Mouse (Mus musculus): ENCODE measurements around the gene Ccdc186. TPM values are rescaled to one million over a fixed set of nuclear protein-coding genes. Genes with fewer than 3 reads are reported as not detected.

Ccdc186 gene
- polyA plus RNA-seq, 1 experiment from 2014 or later, result 28.0 TPM

DNA sequence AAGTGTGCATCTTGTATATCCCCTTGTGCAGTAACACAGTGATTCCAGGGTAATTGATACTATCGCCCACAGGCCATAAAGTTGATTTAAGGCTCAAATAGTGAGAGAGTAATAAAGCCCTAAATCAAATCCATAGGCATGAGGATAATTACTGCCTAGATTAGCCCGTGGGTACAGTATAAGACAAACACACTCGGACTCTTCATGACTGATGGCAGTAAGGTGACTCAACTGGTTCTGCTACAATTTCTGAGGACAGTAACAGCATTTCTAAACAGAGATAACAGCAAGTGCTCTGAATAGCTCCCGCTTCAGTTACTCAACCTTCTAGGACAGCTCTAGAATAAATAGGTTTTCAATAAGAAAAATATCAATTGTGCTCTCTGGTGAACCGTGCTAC is 14.9 kb downstream of the Ccdc186 start:
- no peak for ATAC-seq (ENCODE audit: low read depth)
- H3K36me3 ChIP-seq (ENCODE audit: control insufficient read depth, insufficient read depth, low read length), result peaks cover 22% of the 10 kb centered on the region
- peaks cover 8% of the 10 kb centered on the region for H3K4me1 ChIP-seq (replicated peaks; ENCODE audit: control insufficient read depth, insufficient read depth, low read length)

DNA sequence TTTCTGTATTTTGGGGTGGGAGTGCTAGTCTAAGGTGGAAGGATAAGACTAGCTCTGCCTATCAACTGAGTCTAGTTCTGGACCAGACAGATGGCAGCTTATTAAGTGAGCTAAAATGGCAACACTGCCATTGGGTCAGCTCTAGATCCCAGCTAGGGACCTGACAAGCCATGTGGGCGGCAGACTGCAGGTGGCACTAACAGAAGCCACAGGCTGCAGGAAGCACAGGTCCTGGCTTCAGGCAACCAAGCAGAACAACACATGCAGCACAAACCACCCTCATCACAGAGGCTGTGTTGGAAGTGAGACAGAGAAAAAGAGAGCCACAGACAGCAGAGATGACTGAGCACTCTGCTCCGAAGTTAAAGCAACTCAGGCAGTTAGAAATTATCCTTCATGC is 16.6 kb downstream of the Ccdc186 start:
- no peak overlapping the region for H3K4me3 ChIP-seq (ENCODE audit: low read length)
- H3K4me1 ChIP-seq (replicated peaks; ENCODE audit: control insufficient read depth, insufficient read depth, low read length), result peaks cover 8% of the 10 kb centered on the region
- H3K4me2 ChIP-seq (ENCODE audit: low read depth, low read length), result no peak overlapping the region
- ATAC-seq (ENCODE audit: low read depth), result no peak
- no peaks in the 10 kb centered on the region for H3K27me3 ChIP-seq (ENCODE audit: control insufficient read depth, insufficient read depth, low read depth, low read length)
- H3K9me3 ChIP-seq (ENCODE audit: control insufficient read depth, low read length), result no peaks in the 10 kb centered on the region
- no peak overlapping the region for H3K9ac ChIP-seq (ENCODE audit: low read length)
- peaks cover 33% of the 10 kb centered on the region for H3K36me3 ChIP-seq (ENCODE audit: control insufficient read depth, insufficient read depth, low read length)
- H3K27ac ChIP-seq (ENCODE audit: low read length), result no peak overlapping the region
- 85% methylated on average over 2 of the region's 2 CpGs for WGBS

More for the DNA sequence above, 14.9 kb downstream of the Ccdc186 start:
- no peak overlapping the region for H3K4me3 ChIP-seq (ENCODE audit: low read length)
- no peak overlapping the region for H3K27ac ChIP-seq (ENCODE audit: low read length)
- no peak overlapping the region for H3K4me2 ChIP-seq (ENCODE audit: low read depth, low read length)
- no peak overlapping the region for H3K9ac ChIP-seq (ENCODE audit: low read length)
- WGBS, result 55% methylated on average over 5 of the region's 5 CpGs
- H3K9me3 ChIP-seq (ENCODE audit: control insufficient read depth, low read length), result no peaks in the 10 kb centered on the region
- H3K27me3 ChIP-seq (ENCODE audit: control insufficient read depth, insufficient read depth, low read depth, low read length), result no peaks in the 10 kb centered on the region

DNA sequence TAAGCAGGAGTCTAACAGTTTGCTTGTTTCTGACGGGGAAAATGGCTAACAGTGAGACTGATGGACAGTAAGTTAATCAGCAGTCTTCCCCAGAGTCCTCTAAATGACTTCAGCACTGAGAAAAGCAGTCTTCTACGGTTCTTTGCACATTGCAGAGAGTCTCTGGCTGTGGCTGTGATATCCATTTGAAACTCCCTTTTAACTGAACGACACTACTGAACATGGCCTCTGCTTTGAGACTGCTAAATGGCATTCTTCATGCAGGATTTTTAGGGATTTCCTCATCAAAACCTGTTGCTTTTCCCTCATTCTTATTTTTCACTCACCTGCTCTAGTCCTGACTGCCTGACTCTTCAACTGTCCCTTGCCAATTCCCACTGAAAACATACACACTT is 19.6 kb downstream of the Ccdc186 start:
- WGBS, result 86% methylated on average over 3 of the region's 3 CpGs
- Histone ChIP-seq H3K27ac (ENCODE audit: low read length) (peak overlapping the region; percentile 69; the same call in 1 of the 2 replicates), H3K36me3 (ENCODE audit: control insufficient read depth, insufficient read depth, low read length) (peaks cover 40% of the 10 kb centered on the region)

DNA sequence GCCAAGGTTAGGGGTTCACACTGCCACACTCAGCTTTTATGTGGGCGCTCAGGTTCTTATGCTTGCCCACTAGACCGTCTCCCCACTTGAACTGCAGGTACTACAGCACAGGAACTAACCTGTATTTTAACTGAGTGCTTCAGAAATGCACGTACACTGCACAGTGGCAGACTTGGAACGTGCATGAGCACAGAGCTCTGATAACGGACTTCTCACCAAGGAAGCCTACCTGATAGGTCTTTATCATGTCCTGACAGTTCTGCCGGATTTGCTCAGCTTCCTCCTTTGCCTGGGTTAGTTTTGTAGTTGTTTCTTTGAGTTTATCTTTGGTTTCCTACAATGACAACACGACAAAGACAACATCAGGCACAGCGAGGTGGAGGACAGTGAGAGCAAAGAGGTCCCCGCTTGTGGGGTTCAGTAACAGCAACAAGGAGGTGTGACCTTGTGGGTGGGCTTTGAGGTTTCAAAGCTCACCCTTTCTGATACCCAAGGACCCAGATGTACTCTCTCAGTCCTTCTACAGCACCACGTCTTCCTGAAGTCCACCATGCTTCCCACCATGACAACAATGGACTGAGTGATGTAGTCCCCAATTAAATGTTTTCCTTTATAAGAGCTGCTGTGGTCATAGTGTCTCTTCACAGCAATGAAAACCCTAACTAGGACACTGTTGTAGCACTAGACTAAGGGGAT is 20.2 kb downstream of the Ccdc186 start:
- peak overlapping the region; percentile 69 for H3K27ac ChIP-seq (ENCODE audit: low read length)
- 66% methylated on average over 10 of the region's 10 CpGs for WGBS
- no peak overlapping the region for H3K4me3 ChIP-seq (ENCODE audit: low read length)
- no peak overlapping the region for H3K9ac ChIP-seq (ENCODE audit: low read length)
- ATAC-seq (ENCODE audit: low read depth), result peak; percentile 84
- H3K9me3 ChIP-seq (ENCODE audit: control insufficient read depth, low read length), result no peaks in the 10 kb centered on the region
- no peak overlapping the region for H3K4me2 ChIP-seq (ENCODE audit: low read depth, low read length)
- H3K27me3 ChIP-seq (ENCODE audit: control insufficient read depth, insufficient read depth, low read depth, low read length), result no peaks in the 10 kb centered on the region
- peaks cover 41% of the 10 kb centered on the region for H3K36me3 ChIP-seq (ENCODE audit: control insufficient read depth, insufficient read depth, low read length)
- H3K4me1 ChIP-seq (replicated peaks; ENCODE audit: control insufficient read depth, insufficient read depth, low read length), result peaks cover 8% of the 10 kb centered on the region

More for the DNA sequence above, 19.6 kb downstream of the Ccdc186 start:
- Histone ChIP-seq H3K9me3 (ENCODE audit: control insufficient read depth, low read length) (no peaks in the 10 kb centered on the region), H3K4me1 (replicated peaks; ENCODE audit: control insufficient read depth, insufficient read depth, low read length) (peaks cover 8% of the 10 kb centered on the region), H3K27me3 (ENCODE audit: control insufficient read depth, insufficient read depth, low read depth, low read length) (no peaks in the 10 kb centered on the region), H3K4me3 (ENCODE audit: low read length) (no peak overlapping the region), H3K9ac (ENCODE audit: low read length) (no peak overlapping the region), H3K4me2 (ENCODE audit: low read depth, low read length) (no peak overlapping the region)
- no peak for ATAC-seq (ENCODE audit: low read depth)

DNA sequence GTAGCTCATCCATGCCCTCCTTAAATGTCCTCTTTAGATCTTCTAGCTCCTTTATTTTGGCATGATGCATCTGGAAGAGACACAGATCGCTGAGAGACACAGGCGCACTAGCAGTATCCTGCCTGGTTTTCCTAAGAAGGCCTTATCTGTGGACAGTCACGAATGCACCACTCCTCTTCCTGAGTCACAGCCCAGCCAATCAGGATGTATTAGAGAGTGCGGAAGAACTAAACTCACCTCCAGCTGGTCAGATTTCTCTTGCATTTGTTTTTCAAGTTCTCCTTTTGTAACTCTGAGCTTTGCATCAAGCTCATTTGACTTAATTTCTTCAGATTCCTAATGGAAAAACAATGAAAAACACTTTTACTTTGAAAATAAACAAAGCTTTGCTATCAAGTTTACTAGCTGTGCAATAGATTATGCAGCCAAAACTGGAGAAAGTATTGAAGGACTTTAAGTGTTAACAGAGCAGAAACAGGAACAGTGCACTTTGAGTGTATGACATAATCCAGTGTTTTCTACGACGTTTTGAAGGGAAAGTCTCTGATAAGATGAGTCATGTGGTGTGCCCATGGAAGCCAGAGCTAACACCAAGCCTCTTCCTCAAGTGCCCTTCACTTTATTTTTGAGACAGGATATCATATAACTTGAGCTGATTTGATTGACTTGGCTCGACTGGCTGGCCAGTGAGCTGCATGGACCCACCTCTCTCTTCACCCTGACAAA is 20.9 kb downstream of the Ccdc186 start:
- Histone ChIP-seq H3K4me1 (replicated peaks; ENCODE audit: control insufficient read depth, insufficient read depth, low read length) (peaks cover 8% of the 10 kb centered on the region), H3K36me3 (ENCODE audit: control insufficient read depth, insufficient read depth, low read length) (peaks cover 47% of the 10 kb centered on the region), H3K4me2 (ENCODE audit: low read depth, low read length) (no peak overlapping the region), H3K27ac (ENCODE audit: low read length) (peak overlapping the region; percentile 69), H3K9ac (ENCODE audit: low read length) (no peak overlapping the region), H3K27me3 (ENCODE audit: control insufficient read depth, insufficient read depth, low read depth, low read length) (no peaks in the 10 kb centered on the region), H3K4me3 (ENCODE audit: low read length) (no peak overlapping the region), H3K9me3 (ENCODE audit: control insufficient read depth, low read length) (no peaks in the 10 kb centered on the region)
- peak; percentile 76 for ATAC-seq (ENCODE audit: low read depth)
- 51% methylated on average over 7 of the region's 7 CpGs for WGBS

DNA sequence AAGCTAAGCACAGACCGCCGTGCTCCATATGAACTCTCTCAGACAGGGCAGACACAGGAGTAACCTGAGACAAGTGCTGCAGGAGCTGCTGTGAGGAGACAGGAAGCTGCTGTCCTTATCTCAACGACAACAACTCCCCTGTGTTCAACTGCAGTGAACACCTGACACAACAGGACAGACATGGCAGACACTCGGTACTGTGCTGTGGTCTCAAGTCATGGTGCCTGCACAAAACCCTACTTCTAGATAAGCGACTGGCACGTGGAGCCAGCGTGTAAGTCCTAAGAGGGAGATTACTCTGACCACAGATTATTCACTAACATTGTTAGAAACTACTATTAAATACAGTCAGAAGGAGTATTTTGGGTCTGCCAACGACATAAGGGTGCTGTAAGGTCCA is 21.8 kb downstream of the Ccdc186 start:
- ATAC-seq (ENCODE audit: low read depth), result no peak
- no peak overlapping the region for H3K4me2 ChIP-seq (ENCODE audit: low read depth, low read length)
- H3K36me3 ChIP-seq (ENCODE audit: control insufficient read depth, insufficient read depth, low read length), result peaks cover 47% of the 10 kb centered on the region
- H3K9ac ChIP-seq (ENCODE audit: low read length), result no peak overlapping the region
- no peak overlapping the region for H3K27ac ChIP-seq (ENCODE audit: low read length)
- H3K27me3 ChIP-seq (ENCODE audit: control insufficient read depth, insufficient read depth, low read depth, low read length), result no peaks in the 10 kb centered on the region
- peaks cover 8% of the 10 kb centered on the region for H3K4me1 ChIP-seq (replicated peaks; ENCODE audit: control insufficient read depth, insufficient read depth, low read length)
- no peak overlapping the region for H3K4me3 ChIP-seq (ENCODE audit: low read length)
- WGBS, result 59% methylated on average over 8 of the region's 8 CpGs
- H3K9me3 ChIP-seq (ENCODE audit: control insufficient read depth, low read length), result no peaks in the 10 kb centered on the region

DNA sequence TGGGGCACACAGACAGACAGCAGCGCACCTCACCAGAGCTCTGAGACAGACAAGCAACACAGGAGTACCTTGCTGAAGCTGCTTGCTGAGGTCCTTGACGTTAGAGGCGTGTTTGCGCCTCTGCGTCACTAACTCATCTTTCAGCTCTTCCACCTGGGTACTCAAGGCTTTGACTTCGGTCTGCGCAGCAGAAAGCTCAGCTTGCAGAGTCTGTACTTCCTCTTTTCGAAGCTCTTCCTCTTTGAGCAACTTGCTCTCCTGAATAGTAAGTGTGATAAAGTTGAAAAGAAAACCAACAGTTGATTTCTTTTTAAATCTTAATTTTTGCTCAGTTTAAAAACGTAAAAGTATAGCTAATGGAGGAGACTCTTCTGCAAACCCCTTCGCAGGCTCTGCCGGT is 24.6 kb downstream of the Ccdc186 start:
- no peak overlapping the region for H3K9ac ChIP-seq (ENCODE audit: low read length)
- ATAC-seq (ENCODE audit: low read depth), result no peak

DNA sequence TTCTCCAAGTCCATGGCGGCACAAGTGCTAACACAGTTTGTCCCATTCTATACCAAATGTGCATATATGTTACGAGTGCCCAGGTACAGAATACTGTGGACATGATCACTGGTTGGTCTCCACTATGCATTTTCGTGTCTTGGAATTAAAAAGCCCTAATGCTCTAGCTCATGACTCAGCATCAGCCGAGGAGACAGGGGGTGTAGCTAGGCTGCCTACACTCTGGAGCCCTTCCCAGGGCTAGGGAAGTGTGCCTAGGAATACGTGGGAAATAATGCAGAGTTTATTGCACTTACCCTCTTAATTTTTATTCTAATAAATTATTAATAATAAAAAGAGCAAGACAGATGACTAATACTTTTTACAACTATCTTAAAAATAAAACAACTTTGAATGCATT is 33.0 kb downstream of the Ccdc186 start:
- Histone ChIP-seq H3K4me3 (ENCODE audit: low read length) (no peak overlapping the region), H3K9me3 (ENCODE audit: control insufficient read depth, low read length) (no peaks in the 10 kb centered on the region), H3K27me3 (ENCODE audit: control insufficient read depth, insufficient read depth, low read depth, low read length) (no peaks in the 10 kb centered on the region), H3K4me1 (replicated peaks; ENCODE audit: control insufficient read depth, insufficient read depth, low read length) (no peaks in the 10 kb centered on the region), H3K36me3 (ENCODE audit: control insufficient read depth, insufficient read depth, low read length) (peaks cover 38% of the 10 kb centered on the region), H3K4me2 (ENCODE audit: low read depth, low read length) (no peak overlapping the region), H3K27ac (ENCODE audit: low read length) (no peak overlapping the region), H3K9ac (ENCODE audit: low read length) (no peak overlapping the region)
- 91% methylated on average over 5 of the region's 5 CpGs for WGBS
- no peak for ATAC-seq (ENCODE audit: low read depth)

More for the DNA sequence above, 24.6 kb downstream of the Ccdc186 start:
- no peak overlapping the region for H3K27ac ChIP-seq (ENCODE audit: low read length)
- no peaks in the 10 kb centered on the region for H3K27me3 ChIP-seq (ENCODE audit: control insufficient read depth, insufficient read depth, low read depth, low read length)
- no peaks in the 10 kb centered on the region for H3K9me3 ChIP-seq (ENCODE audit: control insufficient read depth, low read length)
- no peak overlapping the region for H3K4me2 ChIP-seq (ENCODE audit: low read depth, low read length)
- H3K4me1 ChIP-seq (replicated peaks; ENCODE audit: control insufficient read depth, insufficient read depth, low read length), result peaks cover 8% of the 10 kb centered on the region
- 84% methylated on average over 11 of the region's 11 CpGs for WGBS
- H3K4me3 ChIP-seq (ENCODE audit: low read length), result no peak overlapping the region
- H3K36me3 ChIP-seq (ENCODE audit: control insufficient read depth, insufficient read depth, low read length), result peaks cover 62% of the 10 kb centered on the region

DNA sequence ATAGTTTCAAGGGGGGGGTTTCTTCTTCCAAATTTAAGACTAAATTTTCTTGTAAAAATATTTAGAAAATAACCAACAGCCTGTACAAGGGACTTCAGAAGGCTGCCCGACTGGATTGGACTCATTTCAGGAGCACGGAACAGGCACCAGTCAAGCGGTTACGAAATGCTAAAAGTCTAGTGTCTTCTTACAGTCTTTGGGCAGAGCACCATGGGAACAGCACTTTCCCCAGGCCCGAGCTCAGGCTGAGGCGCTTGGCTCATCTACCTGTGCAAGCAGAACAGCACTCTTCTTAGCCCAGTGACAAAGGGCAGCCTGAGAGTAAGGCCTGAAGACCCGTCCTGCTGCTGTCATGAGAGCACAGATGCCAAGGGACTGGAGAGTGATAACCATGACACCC is 34.1 kb downstream of the Ccdc186 start:
- Histone ChIP-seq H3K36me3 (ENCODE audit: control insufficient read depth, insufficient read depth, low read length) (peaks cover 33% of the 10 kb centered on the region), H3K4me3 (ENCODE audit: low read length) (no peak overlapping the region), H3K27me3 (ENCODE audit: control insufficient read depth, insufficient read depth, low read depth, low read length) (no peaks in the 10 kb centered on the region), H3K4me2 (ENCODE audit: low read depth, low read length) (no peak overlapping the region), H3K4me1 (replicated peaks; ENCODE audit: control insufficient read depth, insufficient read depth, low read length) (no peaks in the 10 kb centered on the region), H3K27ac (ENCODE audit: low read length) (no peak overlapping the region), H3K9me3 (ENCODE audit: control insufficient read depth, low read length) (no peaks in the 10 kb centered on the region), H3K9ac (ENCODE audit: low read length) (no peak overlapping the region)
- no peak for ATAC-seq (ENCODE audit: low read depth)
- WGBS, result 69% methylated on average over 7 of the region's 7 CpGs
